Mouse (Mus musculus): ENCODE data around the gene Dpep3. TPM values are rescaled to one million over a fixed set of nuclear protein-coding genes. Genes with fewer than 3 reads are reported as not detected.

Dpep3 gene
- polyA plus RNA-seq, 1 experiment from 2014 or later = not detected

- Histone ChIP-seq H3K27ac (ENCODE audit: low read length) (no peak overlapping the region), H3K4me2 (replicated peaks; ENCODE audit: low read depth, low read length) (peak overlapping the region; percentile 70), H3K27me3 (ENCODE audit: insufficient read depth, low read length) (no peaks in the 10 kb centered on the region), H3K36me3 (ENCODE audit: insufficient read depth, low read length) (no peaks in the 10 kb centered on the region), H3K9me3 (ENCODE audit: low read length) (no peaks in the 10 kb centered on the region), H3K4me1 (ENCODE audit: insufficient read depth, low read length) (peaks cover 32% of the 10 kb centered on the region), H3K4me3 (ENCODE audit: low read length) (peak overlapping the region; percentile 77), H3K9ac (replicated peaks; ENCODE audit: low read length) (peak overlapping the region; percentile 86)
- WGBS = 56% methylated on average over 12 of the region's 12 CpGs
- ATAC-seq (ENCODE audit: low FRiP score, low TSS enrichment) = no peak
These were observed 14.5 kb downstream of the Dpep3 start for GRCm38 (mm10) chr8:105964506-105965265.

GRCm38 (mm10) chr8:105961536-105961935 is 17.7 kb downstream of the Dpep3 start:
- H3K4me1 ChIP-seq (ENCODE audit: insufficient read depth, low read length) = peaks cover 25% of the 10 kb centered on the region

DNA sequence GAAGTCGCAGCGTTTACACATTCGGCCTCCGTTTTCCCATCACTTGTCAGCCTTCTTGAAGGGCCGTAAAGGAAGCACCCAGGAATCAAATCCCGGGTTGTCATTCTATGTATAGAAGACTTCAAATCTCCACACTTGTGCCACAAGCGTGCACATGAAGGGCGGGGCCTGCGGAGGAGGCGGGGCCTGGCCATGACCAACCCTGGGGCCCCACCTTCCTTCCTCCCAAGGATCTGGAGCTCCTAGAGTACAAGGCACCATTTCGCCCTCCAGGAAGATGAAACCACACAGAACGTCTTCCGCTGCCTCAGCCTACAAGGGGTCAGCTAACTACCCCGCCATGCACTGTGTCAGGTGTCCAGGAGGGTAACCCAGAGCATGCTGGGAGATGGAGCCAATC is 18.1 kb downstream of the Dpep3 start:
- Histone ChIP-seq H3K36me3 (ENCODE audit: insufficient read depth, low read length) (peaks cover 7% of the 10 kb centered on the region; the same call in 1 of the 2 replicates), H3K4me2 (replicated peaks; ENCODE audit: low read depth, low read length) (no peak overlapping the region), H3K27me3 (ENCODE audit: insufficient read depth, low read length) (no peaks in the 10 kb centered on the region), H3K27ac (ENCODE audit: low read length) (no peak overlapping the region), H3K9ac (replicated peaks; ENCODE audit: low read length) (no peak overlapping the region), H3K4me1 (ENCODE audit: insufficient read depth, low read length) (peaks cover 21% of the 10 kb centered on the region), H3K9me3 (ENCODE audit: low read length) (no peaks in the 10 kb centered on the region), H3K4me3 (ENCODE audit: low read length) (no peak overlapping the region)
- WGBS = 82% methylated on average over 14 of the region's 14 CpGs
- no peak for ATAC-seq (ENCODE audit: low FRiP score, low TSS enrichment)

More at GRCm38 (mm10) chr8:105961536-105961935, 17.7 kb downstream of the Dpep3 start:
- no peak overlapping the region for H3K4me2 ChIP-seq (replicated peaks; ENCODE audit: low read depth, low read length)
- H3K4me3 ChIP-seq (ENCODE audit: low read length) = no peak overlapping the region
- ATAC-seq (ENCODE audit: low FRiP score, low TSS enrichment) = no peak
- WGBS = 90% methylated on average over 10 of the region's 10 CpGs
- H3K27me3 ChIP-seq (ENCODE audit: insufficient read depth, low read length) = no peaks in the 10 kb centered on the region
- peaks cover 7% of the 10 kb centered on the region; the same call in 1 of the 2 replicates for H3K36me3 ChIP-seq (ENCODE audit: insufficient read depth, low read length)
- H3K9me3 ChIP-seq (ENCODE audit: low read length) = no peaks in the 10 kb centered on the region
- H3K9ac ChIP-seq (replicated peaks; ENCODE audit: low read length) = no peak overlapping the region
- no peak overlapping the region for H3K27ac ChIP-seq (ENCODE audit: low read length)

- no peak overlapping the region for H3K4me2 ChIP-seq (replicated peaks; ENCODE audit: low read depth, low read length)
- peaks cover 16% of the 10 kb centered on the region for H3K36me3 ChIP-seq (ENCODE audit: insufficient read depth, low read length)
- H3K27me3 ChIP-seq (ENCODE audit: insufficient read depth, low read length) = no peaks in the 10 kb centered on the region
- no peak overlapping the region for H3K9ac ChIP-seq (replicated peaks; ENCODE audit: low read length)
- 80% methylated on average over 7 of the region's 7 CpGs for WGBS
- no peak for ATAC-seq (ENCODE audit: low FRiP score, low TSS enrichment)
- H3K9me3 ChIP-seq (ENCODE audit: low read length) = no peaks in the 10 kb centered on the region
- H3K4me1 ChIP-seq (ENCODE audit: insufficient read depth, low read length) = 0 out of 2 replicates have a peak, but pooled peaks cover 10% of the 10 kb centered on the region
- no peak overlapping the region for H3K4me3 ChIP-seq (ENCODE audit: low read length)
- no peak overlapping the region for H3K27ac ChIP-seq (ENCODE audit: low read length)
These were observed 19.9 kb downstream of the Dpep3 start for GRCm38 (mm10) chr8:105959350-105959749.

DNA sequence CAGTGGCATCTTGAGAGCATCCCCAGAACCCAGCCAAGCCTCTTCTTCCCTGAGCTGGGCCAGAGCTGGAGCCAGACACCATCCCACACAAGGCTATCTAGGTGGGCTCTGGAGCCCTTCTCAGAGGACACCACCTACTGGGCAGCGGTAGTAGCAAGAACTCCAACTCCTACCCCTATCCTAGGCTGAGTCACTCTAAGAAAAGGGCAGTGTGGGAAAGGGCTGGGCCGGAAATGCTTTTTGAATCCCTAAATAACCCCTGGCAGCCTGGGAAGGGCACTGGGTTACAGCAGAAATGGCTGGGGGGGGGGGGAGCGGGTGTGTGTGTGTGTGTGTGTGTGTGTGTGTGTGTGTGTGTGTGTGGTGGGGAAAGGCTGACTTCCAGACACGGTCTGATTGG is 21.4 kb downstream of the Dpep3 start:
- Histone ChIP-seq H3K4me3 (ENCODE audit: low read length) (no peak overlapping the region), H3K27ac (ENCODE audit: low read length) (no peak overlapping the region), H3K4me1 (ENCODE audit: insufficient read depth, low read length) (0 out of 2 replicates have a peak, but pooled peaks cover 2% of the 10 kb centered on the region), H3K9ac (replicated peaks; ENCODE audit: low read length) (no peak overlapping the region), H3K9me3 (ENCODE audit: low read length) (no peaks in the 10 kb centered on the region), H3K36me3 (ENCODE audit: insufficient read depth, low read length) (peaks cover 24% of the 10 kb centered on the region), H3K4me2 (replicated peaks; ENCODE audit: low read depth, low read length) (no peak overlapping the region), H3K27me3 (ENCODE audit: insufficient read depth, low read length) (no peaks in the 10 kb centered on the region)
- no peak for ATAC-seq (ENCODE audit: low FRiP score, low TSS enrichment)
- 61% methylated on average over 3 of the region's 4 CpGs for WGBS

- no peak overlapping the region for H3K9ac ChIP-seq (replicated peaks; ENCODE audit: low read length)
- WGBS = 88% methylated on average over 4 of the region's 4 CpGs
- H3K36me3 ChIP-seq (ENCODE audit: insufficient read depth, low read length) = peaks cover 24% of the 10 kb centered on the region
- no peak overlapping the region for H3K4me3 ChIP-seq (ENCODE audit: low read length)
- no peak overlapping the region for H3K4me2 ChIP-seq (replicated peaks; ENCODE audit: low read depth, low read length)
- H3K4me1 ChIP-seq (ENCODE audit: insufficient read depth, low read length) = peaks cover 1% of the 10 kb centered on the region; the same call in 1 of the 2 replicates
- no peaks in the 10 kb centered on the region for H3K9me3 ChIP-seq (ENCODE audit: low read length)
- H3K27me3 ChIP-seq (ENCODE audit: insufficient read depth, low read length) = no peaks in the 10 kb centered on the region
- H3K27ac ChIP-seq (ENCODE audit: low read length) = no peak overlapping the region
- no peak for ATAC-seq (ENCODE audit: low FRiP score, low TSS enrichment)
These were observed 22.7 kb downstream of the Dpep3 start for GRCm38 (mm10) chr8:105956556-105956955.

- 39% methylated on average over 7 of the region's 7 CpGs for WGBS
- Histone ChIP-seq H3K9ac (replicated peaks; ENCODE audit: low read length) (no peak overlapping the region), H3K4me1 (ENCODE audit: insufficient read depth, low read length) (peaks cover 12% of the 10 kb centered on the region), H3K36me3 (ENCODE audit: insufficient read depth, low read length) (peaks cover 44% of the 10 kb centered on the region), H3K27ac (ENCODE audit: low read length) (no peak overlapping the region; the same call in 1 of the 2 replicates), H3K4me3 (ENCODE audit: low read length) (no peak overlapping the region), H3K4me2 (replicated peaks; ENCODE audit: low read depth, low read length) (no peak overlapping the region), H3K9me3 (ENCODE audit: low read length) (no peaks in the 10 kb centered on the region), H3K27me3 (ENCODE audit: insufficient read depth, low read length) (no peaks in the 10 kb centered on the region)
- peak; percentile 58; the same call in 1 of the 2 replicates for ATAC-seq (ENCODE audit: low FRiP score, low TSS enrichment)
These were observed 28.1 kb downstream of the Dpep3 start for GRCm38 (mm10) chr8:105951057-105951659.

DNA sequence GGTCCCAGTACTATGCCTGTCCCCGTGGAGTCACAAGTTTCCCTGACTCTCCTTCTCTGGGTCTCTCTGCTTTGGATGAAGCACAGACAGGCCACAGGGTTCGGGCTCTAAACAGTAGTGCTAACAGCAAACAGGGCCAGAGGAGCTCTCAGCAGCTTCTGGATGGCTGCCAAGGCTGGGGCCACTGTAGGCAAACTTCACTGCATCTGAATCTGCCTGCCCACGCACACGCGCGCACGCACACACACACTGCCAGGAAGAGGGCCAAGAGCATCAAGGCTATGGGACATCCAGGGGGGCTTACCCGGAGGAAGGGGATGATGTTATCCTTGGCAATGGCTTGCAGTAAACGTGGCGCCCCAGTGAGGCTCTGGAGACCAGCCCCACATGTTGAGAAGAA is 29.9 kb downstream of the Dpep3 start:
- Histone ChIP-seq H3K4me2 (replicated peaks; ENCODE audit: low read depth, low read length) (no peak overlapping the region), H3K36me3 (ENCODE audit: insufficient read depth, low read length) (peaks cover 49% of the 10 kb centered on the region), H3K27me3 (ENCODE audit: insufficient read depth, low read length) (no peaks in the 10 kb centered on the region), H3K4me1 (ENCODE audit: insufficient read depth, low read length) (peaks cover 12% of the 10 kb centered on the region), H3K9me3 (ENCODE audit: low read length) (no peaks in the 10 kb centered on the region), H3K9ac (replicated peaks; ENCODE audit: low read length) (no peak overlapping the region), H3K4me3 (ENCODE audit: low read length) (no peak overlapping the region), H3K27ac (ENCODE audit: low read length) (no peak overlapping the region)
- no peak; the same call in 1 of the 2 replicates for ATAC-seq (ENCODE audit: low FRiP score, low TSS enrichment)
- WGBS = 47% methylated on average over 10 of the region's 10 CpGs

- WGBS = 83% methylated on average over 7 of the region's 8 CpGs
These were observed 35.9 kb downstream of the Dpep3 start, which contains the start of gene Lcat for GRCm38 (mm10) chr8:105943321-105943739. Gene Lcat, minus strand, starts transcription at chr8:105943382.

DNA sequence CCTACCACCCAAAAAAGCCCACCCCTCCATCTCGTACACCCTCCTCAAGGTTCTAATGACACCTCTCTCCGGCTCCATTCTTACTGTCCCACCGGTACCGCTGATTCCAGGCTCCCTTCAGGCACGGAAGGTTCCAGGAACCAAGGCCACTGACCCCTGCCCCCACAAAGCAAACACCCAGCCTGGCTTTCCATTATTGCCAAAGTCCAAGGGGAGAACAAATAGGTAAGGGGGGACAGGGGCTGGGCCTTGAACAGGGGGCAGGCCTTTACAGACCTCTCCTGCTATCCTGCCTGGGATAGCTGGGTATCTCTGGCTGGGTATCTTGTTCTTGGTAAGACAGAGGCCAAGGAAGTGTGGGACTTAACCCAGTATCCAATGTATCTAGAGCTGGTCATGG is 36.7 kb downstream of the Dpep3 start:
- Histone ChIP-seq H3K4me2 (replicated peaks; ENCODE audit: low read depth, low read length) (no peak overlapping the region), H3K9me3 (ENCODE audit: low read length) (no peaks in the 10 kb centered on the region), H3K27ac (ENCODE audit: low read length) (no peak overlapping the region), H3K36me3 (ENCODE audit: insufficient read depth, low read length) (peaks cover 43% of the 10 kb centered on the region), H3K27me3 (ENCODE audit: insufficient read depth, low read length) (no peaks in the 10 kb centered on the region), H3K4me3 (ENCODE audit: low read length) (no peak overlapping the region), H3K4me1 (ENCODE audit: insufficient read depth, low read length) (peaks cover 7% of the 10 kb centered on the region), H3K9ac (replicated peaks; ENCODE audit: low read length) (no peak overlapping the region)
- 93% methylated on average over 5 of the region's 5 CpGs for WGBS
- ATAC-seq (ENCODE audit: low FRiP score, low TSS enrichment) = no peak

More at GRCm38 (mm10) chr8:105943321-105943739, 35.9 kb downstream of the Dpep3 start, which contains the start of gene Lcat:
- H3K4me2 ChIP-seq (replicated peaks; ENCODE audit: low read depth, low read length) = no peak within 1 kb of the TSS
- H3K27me3 ChIP-seq (ENCODE audit: insufficient read depth, low read length) = no peaks in the 10 kb centered on the region
- no peak within 1 kb of the TSS for H3K27ac ChIP-seq (ENCODE audit: low read length)
- H3K9ac ChIP-seq (replicated peaks; ENCODE audit: low read length) = no peak within 1 kb of the TSS
- peaks cover 3% of the 10 kb centered on the region for H3K4me1 ChIP-seq (ENCODE audit: insufficient read depth, low read length)
- H3K36me3 ChIP-seq (ENCODE audit: insufficient read depth, low read length) = peaks cover 43% of the 10 kb centered on the region
- H3K9me3 ChIP-seq (ENCODE audit: low read length) = no peaks in the 10 kb centered on the region
- ATAC-seq (ENCODE audit: low FRiP score, low TSS enrichment) = no peak
- H3K4me3 ChIP-seq (ENCODE audit: low read length) = no peak within 1 kb of the TSS

Data from kidney, embryonic 16.5 days (tissue).